Mouse (Mus musculus) ES-Bruce4 (cell line): Measurements from ENCODE around the gene Trank1.

Experiments used
- CTCF ChIP-seq: IDR thresholded peaks from one replicate; pipeline ENCODE4 v1.8.1; 2011; ENCODE audit warnings: low read depth, low read length
- EP300 ChIP-seq: IDR thresholded peaks from 2 replicates; pipeline ENCODE4 v1.6.1; 2011; ENCODE audit warnings: low read depth, low read length; ENCODE audit not compliant: insufficient read depth
- POLR2A ChIP-seq: IDR thresholded peaks from one replicate; pipeline ENCODE4 v1.8.1; 2011; ENCODE audit warnings: low read length; ENCODE audit not compliant: insufficient read depth

DNA sequence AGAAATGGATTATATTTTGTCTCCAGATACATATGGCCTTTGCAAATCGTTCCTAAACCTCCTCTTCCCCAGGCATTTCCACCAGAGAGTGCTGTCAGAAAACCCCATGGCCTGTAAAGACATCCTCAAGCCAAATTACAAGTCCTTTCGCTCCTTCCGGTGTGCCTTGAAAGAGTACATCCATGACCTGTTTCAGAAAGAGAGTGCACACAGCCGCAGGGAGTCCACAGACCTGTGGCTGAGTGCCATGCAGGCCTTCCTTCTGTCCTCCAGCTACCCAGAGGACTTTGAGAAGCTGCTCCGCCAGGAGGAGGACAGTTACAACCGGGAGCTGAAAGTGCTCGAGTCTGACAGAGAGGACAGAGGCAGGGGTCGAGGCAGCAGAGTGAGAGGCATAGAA lies 79.5 kb downstream of the Trank1 start:
- TF ChIP-seq CTCF (no peak), POLR2A (no peak), EP300 (no peak)
